Mouse (Mus musculus) adrenal gland, postnatal 36 days (tissue): ENCODE results near the gene Orai1. TPM values are rescaled to one million over a fixed set of nuclear protein-coding genes. Genes with fewer than 3 reads are reported as not detected.
"Not testable (repeated sequence)": the region's sequence is repeated elsewhere in the genome, so short reads cannot be mapped to it uniquely, and the experiment has no call there.

Experiments
- DNase-seq, 2 experiments: peaks; one replicate each; pipeline ENCODE4 v3.0.0; 2021; ENCODE audit warnings: mixed read lengths in 1 of 2
- total RNA-seq, 2 experiments: library from RNA; stranded (reverse); gene quantifications; 2 replicates each; pipeline ENCODE4 v1.2.3; 2021

The Orai1 gene
- total RNA-seq, 2 experiments from 2014 or later = 9.2 to 12.3 TPM

GRCm38 (mm10) chr5:123033646-123034160 is 18.8 kb downstream of the Orai1 start:
- DNase-seq = no peak

- DNase-seq = no peak
These were observed 20.2 kb downstream of the Orai1 start for GRCm38 (mm10) chr5:123035089-123035488.

DNA sequence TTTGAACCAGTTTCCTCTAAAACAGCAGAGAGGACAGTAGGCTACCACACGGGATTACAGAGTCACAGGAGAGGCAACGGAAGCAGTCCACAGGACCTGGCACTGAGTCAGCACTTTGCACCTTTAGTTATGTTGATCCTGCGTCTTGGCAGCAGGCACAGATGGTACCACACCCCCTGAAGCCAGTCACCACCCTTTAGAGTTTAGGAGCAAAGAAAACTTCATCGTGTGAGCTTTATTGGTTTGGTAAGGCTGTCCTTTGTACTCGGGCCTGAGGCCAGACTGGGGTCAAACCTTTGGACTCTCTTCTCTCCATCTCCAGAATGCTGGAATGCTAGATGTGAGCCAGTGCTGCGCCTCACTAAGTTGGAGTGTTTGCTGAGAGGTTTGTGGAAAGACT is 20.7 kb downstream of the Orai1 start:
- DNase-seq = no peak

DNA sequence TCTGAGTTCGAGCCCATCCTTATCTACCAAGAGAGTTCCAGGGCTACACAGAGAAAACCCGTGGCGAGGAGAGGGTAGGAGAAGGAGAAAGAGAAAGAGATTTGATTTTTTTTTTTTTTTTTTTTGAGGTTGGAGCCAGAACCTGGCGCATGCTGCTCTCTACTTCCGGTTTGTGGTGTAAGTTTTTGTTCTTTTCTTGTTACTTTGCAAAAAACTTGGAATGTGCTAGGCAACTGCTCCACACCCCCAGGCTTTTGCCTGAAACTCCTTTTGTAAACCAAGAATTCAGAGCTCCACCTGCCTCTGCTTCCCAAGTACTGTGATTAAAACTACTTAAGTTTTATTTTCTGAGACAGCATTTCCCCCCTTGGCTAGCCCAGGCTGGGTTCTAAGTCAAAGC is 23.2 kb downstream of the Orai1 start:
- no peak for DNase-seq

- peak; percentile 86 to 90 for DNase-seq
These were observed 24.4 kb downstream of the Orai1 start for GRCm38 (mm10) chr5:123039120-123039752.

DNA sequence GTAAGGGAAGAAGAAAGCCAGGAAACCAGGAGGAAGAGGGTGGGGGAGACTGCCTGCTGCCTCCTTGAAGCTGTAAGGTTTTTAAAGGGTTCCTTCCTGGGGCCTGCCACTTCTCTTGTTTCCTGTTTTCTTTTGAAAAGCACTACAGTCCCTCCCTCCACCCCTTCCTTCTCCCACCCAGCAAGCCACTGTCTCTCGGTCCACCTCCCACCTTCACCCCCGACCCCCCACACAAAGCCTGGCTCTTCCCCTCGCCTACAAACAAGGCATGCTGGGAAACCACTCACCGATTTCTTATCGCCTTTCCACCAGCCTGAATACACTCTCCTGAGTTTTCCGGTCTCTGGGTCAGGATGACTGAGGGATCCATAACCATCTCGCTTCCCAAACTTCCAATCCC is 25.9 kb downstream of the Orai1 start:
- no peak for DNase-seq

DNA sequence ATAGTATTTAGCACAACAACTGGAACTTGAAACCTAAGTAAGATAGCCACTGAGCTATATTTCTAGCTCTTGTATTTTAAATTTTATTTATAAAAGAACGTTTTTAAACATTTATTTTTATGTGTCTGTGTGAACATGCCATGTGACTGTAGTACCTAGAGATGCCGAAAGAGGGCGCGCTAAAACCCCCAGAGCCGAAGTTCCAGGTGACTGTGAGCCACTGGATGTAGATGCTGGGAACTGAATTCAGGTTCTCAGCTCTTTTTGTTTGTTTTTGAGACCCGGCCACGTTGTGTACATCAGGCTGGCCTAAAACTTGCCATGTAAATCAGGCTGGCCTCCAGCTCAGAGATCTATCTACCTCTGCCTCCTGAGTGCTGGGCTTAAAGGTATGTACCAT is 29.0 kb downstream of the Orai1 start:
- DNase-seq = no peak

GRCm38 (mm10) chr5:123045561-123046295 is 30.9 kb downstream of the Orai1 start:
- peak; percentile 59 to 74 for DNase-seq

- DNase-seq = no peak
These were observed 32.0 kb downstream of the Orai1 start, which contains the start of gene Morn3 for GRCm38 (mm10) chr5:123046916-123047315. Gene Morn3 (minus strand): TSS chr5:123047016.

- DNase-seq = peak; percentile 31 to 46
These were observed 34.4 kb downstream of the Orai1 start for GRCm38 (mm10) chr5:123049271-123049670.

DNA sequence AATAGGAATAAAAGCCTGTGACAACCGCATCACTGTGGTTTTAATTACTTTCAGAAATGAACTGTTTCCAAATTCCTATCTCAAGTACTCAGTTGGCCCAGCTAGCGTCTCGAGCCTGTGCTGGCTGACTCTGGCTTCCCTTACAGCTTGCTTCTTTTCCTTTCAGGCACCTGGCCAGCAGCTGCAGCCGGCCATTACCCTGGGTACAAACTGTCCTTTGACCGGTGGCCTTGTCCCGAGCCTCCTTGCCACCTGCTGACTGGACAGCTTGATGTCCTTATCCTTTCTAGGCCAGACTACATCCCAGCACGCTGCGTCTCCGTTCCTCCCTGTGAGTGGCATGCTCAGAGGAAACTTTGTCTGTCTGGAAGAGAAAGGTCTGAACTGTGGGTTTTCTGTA is 36.0 kb downstream of the Orai1 start:
- DNase-seq = peak in 1 of 2 experiments; percentile 24

- no peak for DNase-seq
These were observed 36.9 kb downstream of the Orai1 start for GRCm38 (mm10) chr5:123051736-123052135.

GRCm38 (mm10) chr5:123057366-123058250 is 42.7 kb downstream of the Orai1 start:
- DNase-seq = peak; percentile 99

DNA sequence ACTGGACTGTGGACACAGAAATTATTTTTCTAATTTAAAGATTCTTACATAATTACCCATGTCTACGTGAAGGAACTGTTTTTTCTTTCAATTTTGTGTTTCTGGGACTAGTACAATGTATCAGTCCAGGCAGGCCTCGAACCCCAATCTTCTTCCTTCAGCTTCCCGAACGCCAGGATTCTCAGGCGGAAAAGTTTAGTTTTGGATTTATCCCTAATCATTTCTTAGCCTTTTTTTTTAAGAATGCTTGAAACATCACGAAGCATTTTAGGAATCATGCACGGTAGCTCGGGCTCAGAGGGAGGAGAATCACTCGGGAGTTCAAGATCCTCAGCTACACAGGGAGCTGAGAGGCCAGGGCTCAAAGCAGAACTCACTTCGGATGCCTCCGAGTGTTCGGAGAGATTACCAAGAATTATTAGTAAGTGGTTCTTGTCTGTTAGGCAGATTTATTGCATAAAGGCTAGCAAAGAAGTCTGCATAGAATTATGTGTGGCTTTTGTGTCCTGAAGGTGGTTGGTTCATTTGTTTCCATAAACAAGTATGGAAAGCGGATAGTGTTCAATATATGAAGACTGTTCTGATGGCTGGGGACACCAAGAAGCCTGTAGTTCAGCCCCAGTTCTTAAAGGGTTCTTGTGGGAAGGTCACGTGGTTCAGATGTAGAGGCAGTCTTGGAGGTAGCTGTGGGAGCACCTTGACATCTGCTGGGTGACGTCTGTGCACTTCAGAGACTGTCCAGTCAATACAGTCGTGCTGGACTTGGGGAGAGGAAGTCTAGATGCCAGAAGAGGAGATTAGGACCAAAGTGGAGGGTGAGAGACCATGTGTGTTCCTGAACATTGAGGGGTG is 43.6 kb downstream of the Orai1 start:
- DNase-seq = peak in 1 of 2 experiments; percentile 11

GRCm38 (mm10) chr5:123059757-123060520 is 45.1 kb downstream of the Orai1 start:
- peak; percentile 35 to 55 for DNase-seq

DNA sequence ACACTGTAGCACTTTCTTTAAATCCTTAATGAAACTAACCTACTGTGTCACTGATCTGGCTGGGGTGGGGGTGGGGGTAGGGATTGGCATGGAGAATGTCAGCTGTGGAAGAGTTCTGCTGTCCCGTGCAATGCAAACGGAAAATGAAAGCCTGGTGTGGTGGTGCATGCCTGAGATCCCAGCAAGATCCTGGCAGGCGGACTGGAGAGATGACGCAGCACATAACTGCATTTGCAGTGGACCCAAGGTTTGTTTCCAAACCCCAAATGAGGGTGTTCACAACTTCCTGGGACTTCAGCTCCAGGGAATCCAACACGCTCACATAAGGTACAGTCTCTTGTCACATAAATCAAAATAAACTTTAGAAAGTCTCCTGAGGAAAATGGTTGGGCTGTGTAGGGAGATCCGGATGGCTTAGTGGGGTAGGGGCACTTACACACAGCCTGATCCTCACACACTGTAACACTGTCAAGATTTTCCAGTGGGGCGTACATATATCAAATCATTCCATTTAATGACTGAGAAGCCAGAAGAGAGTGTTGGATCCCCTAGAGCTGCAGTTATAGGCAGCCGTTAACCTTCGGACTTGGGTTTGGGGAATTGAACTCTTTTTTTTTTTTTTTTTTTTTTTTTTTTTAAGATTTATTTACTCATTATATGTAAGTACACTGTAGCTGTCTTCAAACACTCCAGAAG is 46.0 kb downstream of the Orai1 start:
- no peak for DNase-seq

DNA sequence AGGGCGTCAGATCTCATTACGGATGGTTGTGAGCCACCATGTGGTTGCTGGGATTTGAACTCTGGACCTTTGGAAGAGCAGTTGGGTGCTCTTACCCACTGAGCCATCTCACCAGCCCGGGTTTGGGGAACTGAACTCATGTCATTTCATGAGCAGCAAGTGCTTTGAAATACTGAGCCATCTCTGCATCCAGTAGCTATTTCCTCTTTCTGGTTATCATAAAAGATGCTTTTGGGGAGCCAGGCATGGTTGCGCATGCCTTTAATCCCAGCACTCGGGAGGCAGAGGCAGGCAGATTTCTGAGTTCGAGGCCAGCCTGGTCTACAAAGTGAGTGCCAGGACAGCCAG is 46.5 kb downstream of the Orai1 start:
- not testable (repeated sequence) for DNase-seq

- DNase-seq = no peak
These were observed 48.3 kb downstream of the Orai1 start for GRCm38 (mm10) chr5:123063141-123063540.

- DNase-seq = peak; percentile 46 to 76
These were observed 49.3 kb downstream of the Orai1 start for GRCm38 (mm10) chr5:123064207-123064606.

DNA sequence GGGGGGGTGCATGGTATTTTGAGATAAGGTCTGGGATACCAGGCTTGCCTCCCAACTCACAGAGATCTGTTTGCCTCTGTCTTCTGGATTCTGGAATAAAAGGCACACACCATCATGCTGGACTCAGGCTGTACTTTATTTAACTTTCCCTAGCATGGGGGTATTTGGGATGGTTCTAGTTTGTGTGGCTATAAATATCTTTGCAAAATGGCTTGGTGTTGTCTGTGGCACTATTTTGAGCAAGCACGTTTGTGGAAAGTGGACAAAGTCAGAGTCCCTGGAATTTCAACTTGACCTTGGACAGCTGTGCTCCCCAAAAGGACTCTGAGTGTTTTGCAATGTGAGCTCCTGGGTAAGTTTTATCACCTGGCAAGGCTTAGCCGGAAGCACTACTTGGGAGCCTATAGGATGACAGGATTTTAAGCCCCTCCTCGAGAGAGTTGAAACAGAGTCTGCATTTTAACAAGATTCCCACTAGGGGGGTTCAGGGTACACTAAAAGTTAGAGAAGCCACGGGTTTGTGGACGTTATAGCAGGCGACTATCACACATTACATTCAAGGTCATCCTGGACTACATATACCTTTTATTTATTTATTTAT is 52.6 kb downstream of the Orai1 start:
- no peak for DNase-seq
